11 mouse cellular contexts compared by ENCODE assay signal in the genomic region with DNA sequence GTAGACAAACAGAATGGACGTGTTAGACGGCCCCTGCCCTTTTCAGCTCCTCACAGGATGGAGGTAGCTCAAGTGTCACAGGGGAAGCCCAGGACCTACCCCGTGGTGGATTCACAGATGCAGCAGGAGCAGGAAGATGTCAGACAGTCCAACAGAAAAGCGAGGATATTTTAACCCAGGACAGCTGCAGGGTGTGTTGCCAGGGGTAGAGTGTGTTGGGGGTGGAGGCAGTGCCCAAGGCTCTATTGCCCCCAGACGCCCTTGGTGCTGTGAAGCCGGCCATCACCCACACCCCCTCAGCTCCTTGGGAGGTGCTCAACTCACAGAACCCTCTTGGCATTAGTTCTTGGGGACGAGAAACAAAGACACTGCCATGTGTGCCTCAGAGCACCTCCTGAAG. TPM values are rescaled to one million over a fixed set of nuclear protein-coding genes. Genes with fewer than 3 reads are reported as not detected.
A peak's percentile ranks its signal among the peaks of the same experiment; 100 is the strongest.
DNase-seq lines count a peak whose midpoint lies in the region; ATAC-seq lines count a peak whose summit lies in the region.
"Had no signal": no experiment of that assay in that cellular context is flagged by ENCODE, and none has a peak within 500 bp of the region (broad histone marks: within the 10 kb centered on the region; RNA-seq: fewer than 3 reads in every experiment).

No protein-coding gene starts in this region.

- 0 out of 2 replicates have a peak overlapping the region, but pooled peaks have one; percentile 5 for H3K4me3 ChIP-seq in heart, embryonic 13.5 days
- peak overlapping the region; percentile 41 for H3K4me3 ChIP-seq in embryonic facial prominence, embryonic 10.5 days
- 0 out of 2 replicates have a peak overlapping the region, but pooled peaks have one; percentile 3 for H3K4me3 ChIP-seq in limb, embryonic 15.5 days

- no peaks in the 10 kb centered on the region for H3K9me3 ChIP-seq in heart, embryonic 13.5 days
- no peaks in the 10 kb centered on the region for H3K9me3 ChIP-seq in embryonic facial prominence, embryonic 10.5 days
- H3K9me3 ChIP-seq in limb, embryonic 15.5 days = no peaks in the 10 kb centered on the region

- peaks cover 10% of the 10 kb centered on the region for H3K27me3 ChIP-seq in heart, embryonic 13.5 days (replicated peaks)
- H3K27me3 ChIP-seq in embryonic facial prominence, embryonic 10.5 days (replicated peaks; ENCODE audit: low read depth, poor library complexity, severe bottlenecking) = no peaks in the 10 kb centered on the region
- no peaks in the 10 kb centered on the region for H3K27me3 ChIP-seq in limb, embryonic 15.5 days
- H3K27me3 ChIP-seq: Patski had no signal

- no peak for ATAC-seq in heart, embryonic 13.5 days (ENCODE audit: extremely low read depth, insufficient number of reproducible peaks, low FRiP score, low TSS enrichment)
- ATAC-seq in granulocyte monocyte progenitor cell, adult 5-6 weeks (replicated peaks; ENCODE audit: poor library complexity, severe bottlenecking) = 0 out of 2 replicates have a peak, but pooled peaks have one; percentile 2
- no peak for ATAC-seq in limb, embryonic 15.5 days (ENCODE audit: insufficient number of reproducible peaks, low FRiP score, low TSS enrichment, low read depth)
- ATAC-seq: Patski had no signal

- DNase-seq in heart, postnatal 10 days = no peak
- no peak for DNase-seq in embryonic facial prominence, embryonic 10.5 days (ENCODE audit: low spot score)
- DNase-seq in adipocyte (ENCODE audit: low spot score) = no peak
- DNase-seq in cerebellum, postnatal 10 days = no peak
- no peak for DNase-seq in cerebellum, postnatal 4 days (ENCODE audit: low spot score in 2 of 2)
- DNase-seq: cerebellum, postnatal 36 days; heart, postnatal 4 days had no signal

- peak overlapping the region; percentile 49 for H3K4me2 ChIP-seq in heart, embryonic 13.5 days
- H3K4me2 ChIP-seq in limb, embryonic 15.5 days = peak overlapping the region; percentile 41

- peaks cover 45% of the 10 kb centered on the region for H3K4me1 ChIP-seq in heart, embryonic 13.5 days
- H3K4me1 ChIP-seq in embryonic facial prominence, embryonic 10.5 days = peaks cover 56% of the 10 kb centered on the region
- peaks cover 28% of the 10 kb centered on the region for H3K4me1 ChIP-seq in limb, embryonic 15.5 days

- H3K9ac ChIP-seq in heart, embryonic 13.5 days = peak overlapping the region; percentile 29; the same call in 1 of the 2 replicates
- H3K9ac ChIP-seq in limb, embryonic 15.5 days = no peak overlapping the region

- intact Hi-C loops in heart, postnatal 10 days (cut with DNase I) = loop anchor here (2.0 kb wide), 1 partner anchor 40 kb away; a partner anchor contains a TSS

- no peaks in the 10 kb centered on the region for H3K36me3 ChIP-seq in heart, embryonic 13.5 days
- no peaks in the 10 kb centered on the region for H3K36me3 ChIP-seq in embryonic facial prominence, embryonic 10.5 days (replicated peaks)
- no peaks in the 10 kb centered on the region for H3K36me3 ChIP-seq in limb, embryonic 15.5 days

- 0 out of 2 replicates have a peak overlapping the region, but pooled peaks have one; percentile 16 for H3K27ac ChIP-seq in heart, embryonic 13.5 days (replicated peaks)
- peak overlapping the region; percentile 91 for H3K27ac ChIP-seq in embryonic facial prominence, embryonic 10.5 days (replicated peaks)
- H3K27ac ChIP-seq in limb, embryonic 15.5 days = 0 out of 2 replicates have a peak overlapping the region, but pooled peaks have one; percentile 27

- 38% methylated on average over 7 of the region's 7 CpGs for WGBS in heart, embryonic 13.5 days
- 13% methylated on average over 7 of the region's 7 CpGs for WGBS in embryonic facial prominence, embryonic 10.5 days
- 13% methylated on average over 7 of the region's 7 CpGs for WGBS in limb, embryonic 15.5 days

RNA-seq across cellular contexts. Expression of a gene that starts 40.8 kb away (rescaled TPM):
- polyA plus RNA-seq in heart, embryonic 13.5 days (2015; fragmentation: Nextera tagmentation; extraction: Ambion mirVana) = 53.1 and 61.5 TPM in 2 replicates
- total RNA-seq in heart, postnatal 10 days (2021) = 100 to 1,000 TPM; 154 to 168 TPM
- 84.1 and 89.0 TPM in 2 replicates for polyA plus RNA-seq in embryonic facial prominence, embryonic 10.5 days (2016; fragmentation: Nextera tagmentation; extraction: Ambion mirVana)
- total RNA-seq in granulocyte monocyte progenitor cell, adult 5-6 weeks (2014; fragmentation: Nextera tagmentation) = 63.6 and 65.2 TPM in 2 replicates
- 70.6 and 74.6 TPM in 2 replicates for total RNA-seq in granulocyte monocyte progenitor cell, adult 5-6 weeks (2017)
- 73.6 and 80.7 TPM in 2 replicates for polyA plus RNA-seq in limb, embryonic 15.5 days (2015; fragmentation: Nextera tagmentation; extraction: Ambion mirVana)

Comparison
In these comparisons a context has a peak if more than half of its experiments do, and no peak if none do; other contexts are left out.
1. H3K27ac ChIP-seq: peak in every context shown above with its lines; median percentile 91 in embryonic facial prominence, embryonic 10.5 days; 27 in limb, embryonic 15.5 days; 16 in heart, embryonic 13.5 days.